Mouse (Mus musculus) megakaryocyte progenitor cell, adult 5-6 weeks (primary cell): Measurements from ENCODE around the gene Vmn1r38. TPM values are rescaled to one million over a fixed set of nuclear protein-coding genes. Genes with fewer than 3 reads are reported as not detected.
"Not testable (repeated sequence)": the region's sequence is repeated elsewhere in the genome, so short reads cannot be mapped to it uniquely, and the experiment has no call there.

ENCODE experiments used
- ATAC-seq: replicated peaks from 2 replicates; pipeline ENCODE4 v1.8.0; 2016; ENCODE audit warnings: mild to moderate bottlenecking, moderate TSS enrichment, inconsistent platforms; ENCODE audit not compliant: poor library complexity
- total RNA-seq, 2 experiments: library from RNA; stranded (forward) in 1 of 2; stranded (reverse) in 1 of 2; fragments of 157-497, 149-512 nt in 1 of 2; fragments of 200-1000 nt in 1 of 2; gene quantifications; 2 replicates each; pipeline versions ENCODE4 v1.2.3 to v1.2.4; 2015 to 2017

Vmn1r38 gene
- not detected in 2 replicates for total RNA-seq (2015)
- not detected in 2 replicates for total RNA-seq (2017)

DNA sequence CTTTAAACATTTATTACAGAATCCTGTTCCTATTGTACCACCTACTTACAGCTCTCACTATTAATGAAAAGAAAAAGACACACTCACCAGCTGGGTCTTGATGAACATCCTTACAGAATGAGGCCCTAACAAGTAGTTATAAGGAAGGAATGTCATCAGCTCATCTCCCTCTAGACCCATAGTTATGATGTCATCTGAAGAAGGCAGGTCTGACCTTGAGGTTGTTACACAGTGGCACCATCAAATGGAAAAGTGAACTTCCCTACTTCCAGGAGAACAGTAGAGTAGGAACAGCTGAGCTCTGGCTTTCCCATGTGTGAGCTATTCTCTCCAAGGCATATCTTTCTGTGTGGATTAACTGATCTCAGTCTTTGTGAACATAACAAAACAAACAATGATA is at the start of gene Vmn1r38:
TSS of gene Vmn1r38 (minus strand) at position 101 of the 400 bp plus-strand sequence.
- not testable (repeated sequence) for ATAC-seq

DNA sequence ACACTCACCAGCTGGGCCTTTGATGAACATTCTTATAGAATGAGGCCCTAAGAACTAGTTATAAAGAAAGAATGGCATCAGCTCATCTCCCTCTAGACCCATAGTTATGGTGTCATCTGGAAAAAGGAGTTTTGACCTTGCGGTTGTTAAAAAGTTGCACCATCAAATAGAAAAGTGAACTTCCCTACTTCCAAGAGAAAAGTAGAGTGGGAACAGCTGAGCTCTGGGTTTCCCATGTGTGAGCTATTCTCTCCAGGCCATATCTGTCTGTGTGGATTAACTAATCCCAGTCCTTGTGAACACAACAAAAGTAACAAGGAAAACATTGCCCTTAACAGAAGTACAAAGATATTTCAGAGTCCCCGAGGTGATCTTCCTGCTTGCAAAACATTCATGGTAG is 28.1 kb upstream of the Vmn1r38 start, which contains the start of gene Vmn1r39:
TSS of gene Vmn1r39 (minus strand) at position 101 of the 400 bp plus-strand sequence.
- ATAC-seq, result no peak

DNA sequence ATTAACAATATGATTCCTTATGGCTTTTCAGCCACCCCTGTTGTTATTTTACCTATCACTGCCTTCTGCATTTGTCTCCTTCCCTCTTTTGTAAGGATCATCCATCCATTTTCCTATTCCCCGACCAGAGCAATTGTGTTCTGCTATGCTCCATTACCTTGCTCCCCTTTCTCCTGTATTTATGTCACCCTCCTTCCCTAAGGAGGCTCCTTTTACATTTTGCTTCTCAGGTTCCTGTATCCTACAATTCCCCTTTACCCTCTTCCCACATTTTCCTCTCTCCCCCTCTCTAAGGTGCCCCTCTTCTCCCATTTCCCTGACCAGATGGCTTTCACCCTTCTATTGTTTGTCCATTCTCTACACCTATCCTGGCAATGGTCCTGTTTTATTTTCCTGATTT is 23.9 kb upstream of the Vmn1r38 start:
- no peak for ATAC-seq

DNA sequence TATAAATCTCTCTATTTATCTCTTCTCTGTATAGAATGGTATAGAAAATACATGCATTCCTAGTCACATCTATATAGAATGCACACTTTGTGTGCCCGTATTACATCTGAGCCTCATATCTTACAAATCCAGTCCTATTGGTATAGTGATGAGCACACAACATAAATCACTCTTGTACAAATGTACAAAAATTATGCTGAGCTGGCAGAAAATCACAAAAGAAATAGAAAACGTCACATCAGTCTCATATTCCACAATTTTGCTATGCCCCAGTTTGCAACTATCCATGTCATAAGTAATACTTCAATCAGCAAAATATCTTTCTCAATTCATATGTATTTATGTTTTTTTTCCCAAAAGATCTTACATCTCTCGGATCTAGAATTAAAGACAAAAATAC is 23.3 kb upstream of the Vmn1r38 start:
- ATAC-seq, result no peak

DNA sequence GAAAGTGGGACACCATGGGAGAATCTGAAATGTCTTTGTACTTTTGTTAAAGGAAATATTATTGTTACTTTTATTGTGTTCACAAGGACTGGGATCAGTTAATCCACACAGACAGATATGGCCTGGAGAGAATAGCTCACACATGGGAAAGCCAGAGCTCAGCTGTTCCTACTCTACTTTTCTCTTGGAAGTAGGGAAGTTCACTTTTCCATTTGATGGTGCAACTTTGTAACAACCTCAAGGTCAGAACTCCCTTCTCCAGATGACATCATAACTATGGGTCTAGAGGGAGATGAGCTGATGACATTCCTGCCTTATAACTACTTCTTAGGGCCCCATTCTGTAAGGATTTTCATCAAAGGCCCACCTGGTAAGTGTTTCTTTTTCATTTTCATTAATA is 53.3 kb downstream of the Vmn1r38 start, which contains the start of gene Vmn1r37:
TSS of gene Vmn1r37 (plus strand) at position 301 of the 400 bp plus-strand sequence.
- ATAC-seq, result not testable (repeated sequence)

Other genes starting within 250 kb of the Vmn1r38 start
- 211 TPM in 2 replicates for gene Mad2l1, start 247.2 kb downstream of the Vmn1r38 start, total RNA-seq (2015)
- gene Mad2l1, start 247.2 kb downstream of the Vmn1r38 start, total RNA-seq (2017), result 125 and 137 TPM in 2 replicates
- gene Vmn1r32, start 222.5 kb downstream of the Vmn1r38 start, total RNA-seq (2015), result not detected in 2 replicates
- gene Vmn1r32, start 222.5 kb downstream of the Vmn1r38 start, total RNA-seq (2017), result not detected in 2 replicates
- gene Vmn1r33, start 164.3 kb downstream of the Vmn1r38 start, total RNA-seq (2015), result not detected in 2 replicates
- gene Vmn1r33, start 164.3 kb downstream of the Vmn1r38 start, total RNA-seq (2017), result not detected in 2 replicates
- not detected in 2 replicates for gene Vmn1r34, start 138.7 kb downstream of the Vmn1r38 start, total RNA-seq (2015)
- not detected in 2 replicates for gene Vmn1r34, start 138.7 kb downstream of the Vmn1r38 start, total RNA-seq (2017)
- gene Vmn1r35, start 96.7 kb downstream of the Vmn1r38 start, total RNA-seq (2015), result not detected in 2 replicates
- gene Vmn1r35, start 96.7 kb downstream of the Vmn1r38 start, total RNA-seq (2017), result not detected in 2 replicates
- not detected in 2 replicates for gene Vmn1r36, start 63.5 kb downstream of the Vmn1r38 start, total RNA-seq (2015)
- gene Vmn1r36, start 63.5 kb downstream of the Vmn1r38 start, total RNA-seq (2017), result not detected in 2 replicates
- gene Vmn1r37, start 53.2 kb downstream of the Vmn1r38 start, total RNA-seq (2015), result not detected in 2 replicates
- gene Vmn1r37, start 53.2 kb downstream of the Vmn1r38 start, total RNA-seq (2017), result not detected in 2 replicates
- gene Vmn1r39, start 28.0 kb upstream of the Vmn1r38 start, total RNA-seq (2015), result not detected in 2 replicates
- gene Vmn1r39, start 28.0 kb upstream of the Vmn1r38 start, total RNA-seq (2017), result not detected in 2 replicates
- 190 and 214 TPM in 2 replicates for gene Gng12, start 113.8 kb upstream of the Vmn1r38 start, total RNA-seq (2015)
- gene Gng12, start 113.8 kb upstream of the Vmn1r38 start, total RNA-seq (2017), result 115 and 154 TPM in 2 replicates